Mouse (Mus musculus): ENCODE data around the gene Dars. TPM values are rescaled to one million over a fixed set of nuclear protein-coding genes. Genes with fewer than 3 reads are reported as not detected.
A peak's percentile ranks its signal among the peaks of the same experiment; 100 is the strongest.

Dars gene
- polyA plus RNA-seq, 1 experiment from 2014 or later, result 68.5 TPM

GRCm38 (mm10) chr1:128358916-128359553 is 58.1 kb downstream of the Dars start:
- TF ChIP-seq EP300 (IDR thresholded peaks at IDR 0.05), result no peak
- TF ChIP-seq CTCF (IDR thresholded peaks at IDR 0.05), result peak; percentile 29
- no peaks in the 10 kb centered on the region for H3K27me3 ChIP-seq (replicated peaks; ENCODE audit: insufficient read depth, low read length)
- DNase-seq (ENCODE audit: low spot score), result peak; percentile 78

GRCm38 (mm10) chr1:128358276-128358675 is 58.9 kb downstream of the Dars start:
- Histone ChIP-seq H3K9ac (replicated peaks; ENCODE audit: low read depth) (no peak overlapping the region), H3K4me2 (replicated peaks; ENCODE audit: low read depth, low read length) (peak overlapping the region; percentile 68; the same call in 1 of the 2 replicates), H3K36me3 (ENCODE audit: insufficient read depth, low read length) (peaks cover 10% of the 10 kb centered on the region), H3K27me3 (replicated peaks; ENCODE audit: insufficient read depth, low read length) (no peaks in the 10 kb centered on the region), H3K27ac (ENCODE audit: low read length) (0 out of 2 replicates have a peak overlapping the region, but pooled peaks have one; percentile 23), H3K4me3 (ENCODE audit: low read depth, low read length) (peak overlapping the region; percentile 72; the same call in 1 of the 2 replicates), H3K4me1 (ENCODE audit: insufficient read depth, low read depth, low read length) (peaks cover 8% of the 10 kb centered on the region; the same call in 1 of the 2 replicates), H3K9me3 (ENCODE audit: low read length) (no peaks in the 10 kb centered on the region)
- TF ChIP-seq CTCF (IDR thresholded peaks at IDR 0.05), result no peak
- no peak for TF ChIP-seq EP300 (IDR thresholded peaks at IDR 0.05)
- 41% methylated on average over 6 of the region's 6 CpGs for WGBS
- no peak for ATAC-seq
- DNase-seq (ENCODE audit: low spot score), result no peak

More at GRCm38 (mm10) chr1:128358916-128359553, 58.1 kb downstream of the Dars start:
- Histone ChIP-seq H3K9ac (replicated peaks; ENCODE audit: low read depth) (peak overlapping the region; percentile 2; the same call in 1 of the 2 replicates), H3K4me1 (ENCODE audit: insufficient read depth, low read depth, low read length) (peaks cover 8% of the 10 kb centered on the region; the same call in 1 of the 2 replicates), H3K4me3 (ENCODE audit: low read depth, low read length) (peak overlapping the region; percentile 72), H3K36me3 (ENCODE audit: insufficient read depth, low read length) (peaks cover 10% of the 10 kb centered on the region), H3K27ac (ENCODE audit: low read length) (peak overlapping the region; percentile 60), H3K9me3 (ENCODE audit: low read length) (no peaks in the 10 kb centered on the region), H3K4me2 (replicated peaks; ENCODE audit: low read depth, low read length) (peak overlapping the region; percentile 68)
- WGBS, result under 1% methylated on average over 35 of the region's 35 CpGs
- ATAC-seq, result peak; percentile 81

GRCm38 (mm10) chr1:128357452-128357851 is 59.7 kb downstream of the Dars start:
- Histone ChIP-seq H3K4me3 (ENCODE audit: low read depth, low read length) (no peak overlapping the region), H3K9me3 (ENCODE audit: low read length) (no peaks in the 10 kb centered on the region), H3K9ac (replicated peaks; ENCODE audit: low read depth) (no peak overlapping the region), H3K4me2 (replicated peaks; ENCODE audit: low read depth, low read length) (no peak overlapping the region; the same call in 1 of the 2 replicates), H3K27me3 (replicated peaks; ENCODE audit: insufficient read depth, low read length) (no peaks in the 10 kb centered on the region), H3K36me3 (ENCODE audit: insufficient read depth, low read length) (peaks cover 10% of the 10 kb centered on the region; the same call in 1 of the 2 replicates), H3K27ac (ENCODE audit: low read length) (no peak overlapping the region), H3K4me1 (ENCODE audit: insufficient read depth, low read depth, low read length) (peaks cover 8% of the 10 kb centered on the region; the same call in 1 of the 2 replicates)
- DNase-seq (ENCODE audit: low spot score), result no peak
- TF ChIP-seq CTCF (IDR thresholded peaks at IDR 0.05) (no peak), EP300 (IDR thresholded peaks at IDR 0.05) (no peak)
- 40% methylated on average over 3 of the region's 3 CpGs for WGBS
- no peak for ATAC-seq

GRCm38 (mm10) chr1:128353092-128353491 is 64.1 kb downstream of the Dars start:
- Histone ChIP-seq H3K9ac (replicated peaks; ENCODE audit: low read depth) (no peak overlapping the region), H3K27me3 (replicated peaks; ENCODE audit: insufficient read depth, low read length) (no peaks in the 10 kb centered on the region), H3K9me3 (ENCODE audit: low read length) (no peaks in the 10 kb centered on the region), H3K36me3 (ENCODE audit: insufficient read depth, low read length) (peaks cover 14% of the 10 kb centered on the region; the same call in 1 of the 2 replicates), H3K4me3 (ENCODE audit: low read depth, low read length) (no peak overlapping the region), H3K4me1 (ENCODE audit: insufficient read depth, low read depth, low read length) (no peaks in the 10 kb centered on the region; the same call in 1 of the 2 replicates), H3K4me2 (replicated peaks; ENCODE audit: low read depth, low read length) (no peak overlapping the region), H3K27ac (ENCODE audit: low read length) (no peak overlapping the region)
- ATAC-seq, result no peak
- 68% methylated on average over 3 of the region's 3 CpGs for WGBS
- TF ChIP-seq CTCF (IDR thresholded peaks at IDR 0.05), result no peak
- no peak for TF ChIP-seq EP300 (IDR thresholded peaks at IDR 0.05)
- DNase-seq (ENCODE audit: low spot score), result no peak

GRCm38 (mm10) chr1:128344232-128344631 is 72.9 kb downstream of the Dars start:
- no peak overlapping the region for H3K4me3 ChIP-seq (ENCODE audit: low read depth, low read length)
- peaks cover 27% of the 10 kb centered on the region; the same call in 1 of the 2 replicates for H3K36me3 ChIP-seq (ENCODE audit: insufficient read depth, low read length)
- no peak for TF ChIP-seq CTCF (IDR thresholded peaks at IDR 0.05)
- no peak for TF ChIP-seq EP300 (IDR thresholded peaks at IDR 0.05)
- H3K9ac ChIP-seq (replicated peaks; ENCODE audit: low read depth), result no peak overlapping the region
- H3K27me3 ChIP-seq (replicated peaks; ENCODE audit: insufficient read depth, low read length), result no peaks in the 10 kb centered on the region
- ATAC-seq (no peak), DNase-seq (ENCODE audit: low spot score) (no peak)
- no peaks in the 10 kb centered on the region for H3K9me3 ChIP-seq (ENCODE audit: low read length)
- H3K4me2 ChIP-seq (replicated peaks; ENCODE audit: low read depth, low read length), result no peak overlapping the region
- WGBS, result 88% methylated on average over 10 of the region's 10 CpGs
- H3K4me1 ChIP-seq (ENCODE audit: insufficient read depth, low read depth, low read length), result no peaks in the 10 kb centered on the region
- no peak overlapping the region for H3K27ac ChIP-seq (ENCODE audit: low read length)

- peaks cover 28% of the 10 kb centered on the region for H3K36me3 ChIP-seq (ENCODE audit: insufficient read depth, low read length)
- no peak overlapping the region for H3K9ac ChIP-seq (replicated peaks; ENCODE audit: low read depth)
- H3K4me2 ChIP-seq (replicated peaks; ENCODE audit: low read depth, low read length), result no peak overlapping the region
- no peak overlapping the region for H3K4me3 ChIP-seq (ENCODE audit: low read depth, low read length)
- TF ChIP-seq CTCF (IDR thresholded peaks at IDR 0.05) (no peak), EP300 (IDR thresholded peaks at IDR 0.05) (no peak)
- no peaks in the 10 kb centered on the region for H3K9me3 ChIP-seq (ENCODE audit: low read length)
- H3K4me1 ChIP-seq (ENCODE audit: insufficient read depth, low read depth, low read length), result no peaks in the 10 kb centered on the region
- WGBS, result 78% methylated on average over 13 of the region's 13 CpGs
- DNase-seq (ENCODE audit: low spot score), result no peak
- H3K27me3 ChIP-seq (replicated peaks; ENCODE audit: insufficient read depth, low read length), result no peaks in the 10 kb centered on the region
- ATAC-seq, result no peak
- no peak overlapping the region for H3K27ac ChIP-seq (ENCODE audit: low read length)
Observed at GRCm38 (mm10) chr1:128337708-128338320, 79.4 kb downstream of the Dars start.
